Mouse (Mus musculus) heart, adult 2 months (tissue): Measurements from ENCODE around the gene Rspo4.

ENCODE experiments used
- CTCF ChIP-seq: fragments of 200-600 bp; IDR thresholded peaks from 2 replicates; pipeline ENCODE4 v1.8.1; 2022; ENCODE audit warnings: antibody characterized with exemption, mild to moderate bottlenecking, moderate library complexity
- EP300 ChIP-seq: fragments of 200-500 bp; IDR thresholded peaks from 2 replicates; pipeline ENCODE4 v1.6.1; 2011; ENCODE audit warnings: low read depth, low read length, control low read depth; ENCODE audit not compliant: insufficient read depth
- POLR2A ChIP-seq: fragments of 200-500 bp; IDR thresholded peaks from 2 replicates; pipeline ENCODE4 v1.6.1; 2011; ENCODE audit warnings: mild to moderate bottlenecking, low read depth, low read length, control low read depth; ENCODE audit not compliant: insufficient read depth

DNA sequence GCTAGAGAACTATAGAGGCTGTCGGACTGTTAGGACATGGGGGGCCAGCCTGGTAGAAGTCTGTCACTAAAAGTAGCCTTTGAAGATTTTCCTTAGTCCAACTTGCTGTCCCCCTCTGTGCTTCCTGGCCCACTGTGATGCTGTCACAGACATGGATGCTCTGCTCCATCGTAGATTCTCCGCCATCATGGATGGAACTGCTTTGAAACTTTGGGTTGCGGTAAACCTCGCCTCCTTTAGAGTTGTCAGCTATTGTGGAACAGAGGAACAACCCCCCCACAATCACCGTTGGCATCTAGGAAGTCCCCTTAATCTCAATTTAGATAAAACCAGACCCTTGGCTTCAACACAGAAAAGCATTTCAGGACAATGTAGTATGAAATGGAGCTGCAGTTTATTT lies 22.2 kb downstream of the Rspo4 start:
- TF ChIP-seq CTCF (no peak), POLR2A (no peak), EP300 (no peak)
